Mouse (Mus musculus): ENCODE measurements around the gene Osbpl10. TPM values are rescaled to one million over a fixed set of nuclear protein-coding genes. Genes with fewer than 3 reads are reported as not detected.

Osbpl10 gene
- polyA plus RNA-seq, 1 experiment from 2014 or later = 2.3 TPM

DNA sequence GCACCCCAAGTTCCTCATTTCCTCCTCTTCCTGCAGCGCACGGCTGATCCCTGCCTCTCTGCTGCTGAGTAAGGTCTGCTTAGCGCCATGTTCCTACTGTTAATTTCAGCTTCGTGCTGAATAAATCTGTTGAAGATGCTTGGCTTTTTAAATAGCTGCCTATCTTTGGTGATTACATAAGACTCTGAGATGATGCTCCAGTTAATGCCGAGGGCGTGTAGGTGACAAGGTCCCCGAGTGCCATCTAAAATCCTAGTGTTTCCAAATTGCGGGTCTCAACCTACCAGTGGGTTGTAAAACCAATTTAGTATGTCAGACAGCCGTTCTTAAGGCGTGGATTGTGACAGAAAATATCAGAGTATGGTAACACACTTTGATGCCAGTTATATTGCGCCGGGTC lies 232.2 kb downstream of the Osbpl10 start:
- Histone ChIP-seq H3K9me3 (no peaks in the 10 kb centered on the region), H3K27ac (no peak overlapping the region), H3K4me2 (no peak overlapping the region), H3K4me3 (no peak overlapping the region), H3K4me1 (peaks cover 21% of the 10 kb centered on the region), H3K36me3 (no peaks in the 10 kb centered on the region), H3K27me3 (no peaks in the 10 kb centered on the region), H3K9ac (no peak overlapping the region)
- no peak for ATAC-seq (ENCODE audit: insufficient number of reproducible peaks, insufficient read depth, low FRiP score, low TSS enrichment, low read depth)
- WGBS = 89% methylated on average over 12 of the region's 12 CpGs

DNA sequence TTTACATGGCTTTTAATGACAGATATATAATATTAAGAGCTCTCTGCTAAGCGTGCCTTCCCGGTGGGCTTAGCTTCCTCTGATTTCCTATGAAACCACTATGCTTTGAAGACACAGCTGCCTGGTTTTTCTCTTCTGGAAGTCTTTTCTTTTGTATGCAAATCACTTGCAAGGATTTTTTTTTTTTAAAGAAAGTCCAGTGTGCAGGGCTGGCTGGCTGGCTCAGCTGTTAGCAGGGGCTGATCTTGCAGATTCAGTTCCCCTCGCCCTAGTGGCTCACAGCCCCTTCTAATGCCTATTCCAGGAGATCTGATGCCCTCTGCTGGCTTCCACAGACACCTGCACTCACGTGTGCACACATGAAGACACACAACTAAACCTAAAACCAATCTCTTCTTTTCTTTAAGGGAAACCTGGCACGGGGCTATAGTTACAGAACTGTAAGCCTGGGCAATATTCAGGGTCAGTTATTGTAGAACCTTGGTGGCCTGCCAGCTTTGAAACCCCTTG lies 235.4 kb downstream of the Osbpl10 start:
- Histone ChIP-seq H3K27ac (no peak overlapping the region), H3K9me3 (no peaks in the 10 kb centered on the region), H3K27me3 (no peaks in the 10 kb centered on the region), H3K4me3 (no peak overlapping the region), H3K36me3 (no peaks in the 10 kb centered on the region), H3K4me2 (no peak overlapping the region), H3K9ac (no peak overlapping the region), H3K4me1 (peaks cover 22% of the 10 kb centered on the region)
- no peak for ATAC-seq (ENCODE audit: insufficient number of reproducible peaks, insufficient read depth, low FRiP score, low TSS enrichment, low read depth)
- 73% methylated on average over 5 of the region's 5 CpGs for WGBS

DNA sequence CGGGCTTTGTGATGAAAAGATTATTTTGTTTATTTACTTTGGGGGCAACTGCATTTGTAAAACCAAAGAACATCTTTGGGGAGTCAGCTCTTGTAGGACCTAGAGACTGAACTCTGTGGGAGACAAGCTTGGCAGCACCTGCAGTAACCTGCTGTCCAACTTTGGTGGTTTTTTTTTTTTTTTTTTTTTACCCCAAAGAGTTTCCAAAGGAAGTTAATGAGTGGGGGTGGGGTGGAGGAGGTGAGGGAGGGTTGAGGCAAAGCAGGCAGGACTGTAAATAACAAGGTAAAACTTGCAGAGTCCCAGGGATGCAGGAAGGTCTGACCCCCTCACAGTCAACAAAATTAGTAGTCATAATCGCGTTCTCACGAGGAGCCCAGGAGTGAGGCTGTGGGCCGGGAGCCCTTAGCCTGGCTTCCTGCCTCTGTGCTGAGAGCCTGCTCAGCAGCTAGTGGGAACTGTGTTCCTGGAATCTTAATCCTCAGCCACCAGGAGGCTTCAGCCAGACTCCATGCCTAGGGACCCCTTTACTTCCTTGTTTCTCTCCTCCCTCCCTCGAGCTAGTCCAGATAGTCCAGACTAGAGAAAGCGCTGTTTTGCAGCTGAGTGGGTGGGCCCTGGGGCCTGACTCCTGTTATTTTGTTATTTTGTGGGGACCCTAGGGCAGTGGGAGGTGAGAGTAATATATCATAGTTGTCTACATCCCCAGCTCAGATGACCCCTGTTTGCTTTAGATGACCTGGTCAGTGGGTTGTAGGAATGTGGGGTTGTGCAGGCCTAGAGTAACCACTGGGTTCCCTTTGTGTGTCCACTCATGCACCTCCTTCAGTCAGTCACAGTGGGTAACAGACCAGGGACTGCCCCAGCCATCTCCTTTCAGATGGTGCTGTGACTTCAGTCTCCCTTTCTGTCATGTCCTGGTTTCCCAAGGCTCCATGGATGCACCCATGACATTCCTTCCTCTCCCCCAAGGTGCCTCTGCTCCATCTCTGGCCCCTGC lies 236.5 kb downstream of the Osbpl10 start:
- WGBS = 24% methylated on average over 7 of the region's 7 CpGs
- H3K4me3 ChIP-seq = no peak overlapping the region
- no peaks in the 10 kb centered on the region for H3K27me3 ChIP-seq
- ATAC-seq (ENCODE audit: insufficient number of reproducible peaks, insufficient read depth, low FRiP score, low TSS enrichment, low read depth) = no peak
- H3K4me2 ChIP-seq = no peak overlapping the region
- H3K9ac ChIP-seq = no peak overlapping the region
- H3K4me1 ChIP-seq = peaks cover 22% of the 10 kb centered on the region
- no peak overlapping the region for H3K27ac ChIP-seq
- H3K9me3 ChIP-seq = no peaks in the 10 kb centered on the region
- H3K36me3 ChIP-seq = no peaks in the 10 kb centered on the region

GRCm38 (mm10) chr9:115215830-115216701 lies 237.7 kb downstream of the Osbpl10 start:
- ATAC-seq (ENCODE audit: insufficient number of reproducible peaks, insufficient read depth, low FRiP score, low TSS enrichment, low read depth) = no peak
- H3K27ac ChIP-seq = no peak overlapping the region
- H3K9ac ChIP-seq = no peak overlapping the region
- no peaks in the 10 kb centered on the region for H3K9me3 ChIP-seq
- H3K27me3 ChIP-seq = no peaks in the 10 kb centered on the region
- H3K4me1 ChIP-seq = peaks cover 26% of the 10 kb centered on the region
- WGBS = 32% methylated on average over 21 of the region's 21 CpGs
- no peak overlapping the region for H3K4me3 ChIP-seq
- no peaks in the 10 kb centered on the region for H3K36me3 ChIP-seq
- peak overlapping the region; percentile 31; the same call in 1 of the 2 replicates for H3K4me2 ChIP-seq

DNA sequence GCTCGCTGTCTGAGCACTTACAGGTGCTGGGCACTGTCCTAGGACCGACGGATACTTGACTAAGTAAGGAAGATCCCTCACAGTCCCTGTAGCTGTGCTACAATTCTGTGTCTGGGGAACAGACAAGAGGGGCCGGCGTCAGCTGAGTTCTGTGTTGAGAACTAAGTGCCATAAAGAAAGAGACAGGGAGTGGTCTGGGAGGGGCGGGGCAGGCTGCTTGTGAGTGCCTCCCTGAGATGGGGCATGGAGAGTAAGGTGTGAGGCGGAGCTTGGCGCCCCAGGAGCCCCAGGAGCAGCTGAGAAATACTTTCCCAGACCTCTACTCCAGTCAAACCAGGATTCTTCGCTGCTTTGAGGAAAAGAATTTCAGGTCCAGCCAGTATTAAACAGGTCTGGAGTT lies 239.6 kb downstream of the Osbpl10 start:
- 26% methylated on average over 9 of the region's 9 CpGs for WGBS

DNA sequence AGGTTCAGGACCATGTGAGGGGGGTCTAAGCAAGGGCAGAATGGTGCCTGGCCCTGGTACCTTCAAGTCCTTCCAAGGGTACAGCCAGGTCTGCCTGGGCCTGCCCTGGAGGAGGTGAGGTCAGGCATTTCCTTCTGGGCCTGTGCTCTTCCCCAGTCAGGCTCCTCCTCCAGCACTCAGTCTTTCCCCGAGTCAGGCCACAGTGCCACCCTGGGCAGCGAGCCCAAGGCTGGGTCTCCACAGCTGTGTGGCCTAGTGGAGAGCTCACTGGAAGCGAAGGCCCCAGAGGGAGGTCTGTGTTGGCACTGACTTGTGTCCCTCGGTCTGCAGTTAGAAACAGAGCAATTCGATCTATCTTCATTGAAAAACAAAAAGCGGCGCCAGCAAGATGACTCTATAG lies 242.1 kb downstream of the Osbpl10 start:
- Histone ChIP-seq H3K4me2 (no peak overlapping the region), H3K9ac (no peak overlapping the region), H3K27ac (no peak overlapping the region), H3K4me1 (peaks cover 14% of the 10 kb centered on the region), H3K36me3 (no peaks in the 10 kb centered on the region), H3K4me3 (no peak overlapping the region), H3K9me3 (no peaks in the 10 kb centered on the region), H3K27me3 (no peaks in the 10 kb centered on the region)
- 71% methylated on average over 7 of the region's 7 CpGs for WGBS
- no peak for ATAC-seq (ENCODE audit: insufficient number of reproducible peaks, insufficient read depth, low FRiP score, low TSS enrichment, low read depth)

More for the DNA sequence above, 239.6 kb downstream of the Osbpl10 start:
- H3K4me2 ChIP-seq = no peak overlapping the region
- no peaks in the 10 kb centered on the region for H3K9me3 ChIP-seq
- peaks cover 26% of the 10 kb centered on the region for H3K4me1 ChIP-seq
- ATAC-seq (ENCODE audit: insufficient number of reproducible peaks, insufficient read depth, low FRiP score, low TSS enrichment, low read depth) = no peak
- no peak overlapping the region for H3K9ac ChIP-seq
- H3K4me3 ChIP-seq = no peak overlapping the region
- no peaks in the 10 kb centered on the region for H3K36me3 ChIP-seq
- no peak overlapping the region for H3K27ac ChIP-seq
- no peaks in the 10 kb centered on the region for H3K27me3 ChIP-seq

GRCm38 (mm10) chr9:115221265-115221664 lies 242.9 kb downstream of the Osbpl10 start:
- WGBS = 94% methylated on average over 7 of the region's 7 CpGs
- H3K27me3 ChIP-seq = no peaks in the 10 kb centered on the region
- H3K27ac ChIP-seq = no peak overlapping the region
- no peak overlapping the region for H3K9ac ChIP-seq
- 0 out of 2 replicates have a peak, but pooled peaks cover 7% of the 10 kb centered on the region for H3K4me1 ChIP-seq
- no peaks in the 10 kb centered on the region for H3K36me3 ChIP-seq
- H3K4me2 ChIP-seq = no peak overlapping the region
- ATAC-seq (ENCODE audit: insufficient number of reproducible peaks, insufficient read depth, low FRiP score, low TSS enrichment, low read depth) = no peak
- H3K9me3 ChIP-seq = no peaks in the 10 kb centered on the region
- H3K4me3 ChIP-seq = no peak overlapping the region

GRCm38 (mm10) chr9:115224744-115225354 lies 246.5 kb downstream of the Osbpl10 start:
- H3K27me3 ChIP-seq = no peaks in the 10 kb centered on the region
- H3K9me3 ChIP-seq = no peaks in the 10 kb centered on the region
- H3K36me3 ChIP-seq = peaks cover 4% of the 10 kb centered on the region; the same call in 1 of the 2 replicates
- no peak overlapping the region for H3K4me3 ChIP-seq
- H3K4me2 ChIP-seq = no peak overlapping the region
- no peak overlapping the region for H3K9ac ChIP-seq
- H3K4me1 ChIP-seq = 0 out of 2 replicates have a peak, but pooled peaks cover 4% of the 10 kb centered on the region
- no peak overlapping the region for H3K27ac ChIP-seq
- 42% methylated on average over 7 of the region's 7 CpGs for WGBS
- ATAC-seq (ENCODE audit: insufficient number of reproducible peaks, insufficient read depth, low FRiP score, low TSS enrichment, low read depth) = no peak

DNA sequence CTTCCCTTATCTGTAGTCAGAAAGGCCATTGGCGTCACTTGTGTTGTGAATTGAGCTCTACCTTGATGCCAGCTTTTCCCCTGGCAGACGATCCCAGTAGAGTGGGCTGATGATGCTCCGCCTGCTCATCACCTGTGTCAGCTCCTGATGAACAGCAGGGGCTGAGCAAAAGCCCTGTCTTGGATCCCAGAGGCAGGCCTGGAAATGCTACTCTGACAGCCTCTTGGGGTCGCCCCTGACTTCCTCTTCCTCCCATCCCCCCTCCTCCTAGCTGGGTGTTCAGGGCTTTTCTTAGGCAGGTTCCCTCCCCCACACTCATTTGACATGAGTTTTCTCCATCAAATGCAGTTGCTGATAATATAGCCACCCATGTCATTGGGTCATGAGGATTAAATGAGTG lies 250.8 kb downstream of the Osbpl10 start:
- no peak overlapping the region for H3K9ac ChIP-seq
- ATAC-seq (ENCODE audit: insufficient number of reproducible peaks, insufficient read depth, low FRiP score, low TSS enrichment, low read depth) = no peak
- 66% methylated on average over 4 of the region's 4 CpGs for WGBS
- H3K4me1 ChIP-seq = no peaks in the 10 kb centered on the region
- no peaks in the 10 kb centered on the region for H3K27me3 ChIP-seq
- H3K4me3 ChIP-seq = no peak overlapping the region
- peaks cover 4% of the 10 kb centered on the region; the same call in 1 of the 2 replicates for H3K36me3 ChIP-seq
- H3K4me2 ChIP-seq = no peak overlapping the region
- H3K9me3 ChIP-seq = no peaks in the 10 kb centered on the region
- H3K27ac ChIP-seq = no peak overlapping the region

DNA sequence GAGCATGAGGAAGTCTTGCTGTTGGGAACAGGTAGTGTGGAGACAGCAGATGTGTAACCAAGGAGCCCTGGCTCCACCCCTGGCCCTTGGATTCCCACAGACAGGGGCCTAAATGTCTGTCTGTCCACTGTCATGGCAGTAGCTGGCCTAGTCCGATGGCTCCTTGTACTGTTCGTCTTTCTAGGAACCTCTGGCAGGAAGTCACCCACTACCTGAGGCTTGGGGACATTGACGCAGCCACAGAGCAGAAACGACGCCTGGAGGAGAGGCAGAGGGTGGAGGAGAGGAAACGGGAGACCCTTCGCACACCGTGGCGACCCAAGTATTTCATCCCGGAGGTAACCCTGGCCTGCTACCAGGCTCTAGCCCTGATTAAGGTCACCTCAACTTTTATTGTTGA lies 251.3 kb downstream of the Osbpl10 start:
- H3K36me3 ChIP-seq = peaks cover 4% of the 10 kb centered on the region; the same call in 1 of the 2 replicates

GRCm38 (mm10) chr9:115230141-115230540 lies 251.8 kb downstream of the Osbpl10 start:
- no peak overlapping the region for H3K9ac ChIP-seq
- no peaks in the 10 kb centered on the region for H3K27me3 ChIP-seq
- no peak overlapping the region for H3K4me3 ChIP-seq
- no peak overlapping the region for H3K4me2 ChIP-seq
- no peak for ATAC-seq (ENCODE audit: insufficient number of reproducible peaks, insufficient read depth, low FRiP score, low TSS enrichment, low read depth)
- no peaks in the 10 kb centered on the region for H3K4me1 ChIP-seq
- H3K27ac ChIP-seq = no peak overlapping the region
- peaks cover 4% of the 10 kb centered on the region; the same call in 1 of the 2 replicates for H3K36me3 ChIP-seq
- 25% methylated on average over 3 of the region's 3 CpGs for WGBS
- no peaks in the 10 kb centered on the region for H3K9me3 ChIP-seq

More for the DNA sequence above, 251.3 kb downstream of the Osbpl10 start:
- Histone ChIP-seq H3K4me2 (no peak overlapping the region), H3K27me3 (no peaks in the 10 kb centered on the region), H3K9ac (no peak overlapping the region), H3K27ac (no peak overlapping the region), H3K4me3 (no peak overlapping the region), H3K4me1 (no peaks in the 10 kb centered on the region), H3K9me3 (no peaks in the 10 kb centered on the region)
- no peak for ATAC-seq (ENCODE audit: insufficient number of reproducible peaks, insufficient read depth, low FRiP score, low TSS enrichment, low read depth)
- 77% methylated on average over 10 of the region's 10 CpGs for WGBS

Measured in embryonic facial prominence, embryonic 13.5 days (tissue).